Mouse (Mus musculus) stomach, postnatal 0 days (tissue): Measurements from ENCODE around the gene Sugct.

Experiments
- CTCF ChIP-seq: IDR thresholded peaks from 2 replicates; pipeline ENCODE4 v1.5.1; 2016; ENCODE audit warnings: antibody characterized with exemption, low read depth, mild to moderate bottlenecking, moderate library complexity
- EP300 ChIP-seq: optimal IDR thresholded peaks from 2 replicates; pipeline ENCODE3; 2016; ENCODE audit warnings: antibody characterized with exemption

DNA sequence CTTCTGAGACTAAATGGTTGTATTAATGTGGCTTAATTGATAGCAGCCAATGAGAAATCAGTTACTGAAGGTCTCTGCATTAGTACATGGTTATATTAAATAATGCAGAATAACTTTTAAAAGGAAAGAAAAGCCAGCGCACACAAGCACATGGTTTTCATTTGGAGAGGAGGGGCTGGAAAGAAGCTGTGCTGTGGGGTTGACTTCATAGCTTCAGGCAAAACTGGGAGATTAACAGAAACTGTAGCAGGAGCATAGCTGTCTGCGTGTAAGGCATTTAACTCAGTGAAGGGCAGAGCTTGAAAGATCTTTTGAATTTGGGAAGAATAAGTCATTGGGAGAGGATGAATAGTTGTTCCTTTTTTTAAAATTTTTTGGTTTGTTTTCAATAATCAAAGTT lies 668.4 kb downstream of the Sugct start:
- TF ChIP-seq CTCF (no peak), EP300 (no peak)
